Mouse (Mus musculus) ES-E14 (cell line): Measurements from ENCODE around the gene Slc23a3.

ENCODE experiments used
- HCFC1 ChIP-seq: IDR thresholded peaks from 2 replicates; pipeline ENCODE4 v1.6.1; 2012; ENCODE audit warnings: low read length, inconsistent platforms, borderline replicate concordance; ENCODE audit not compliant: insufficient read depth
- ZC3H11A ChIP-seq: IDR thresholded peaks from 2 replicates; pipeline ENCODE4 v1.6.1; 2012; ENCODE audit warnings: low read depth, mild to moderate bottlenecking, inconsistent platforms, low read length, borderline replicate concordance

- TF ChIP-seq HCFC1 (no peak), ZC3H11A (no peak)
Observed at GRCm38 (mm10) chr1:75180741-75181140, 47.1 kb upstream of the Slc23a3 start.
